Mouse (Mus musculus): ENCODE data around the gene Btbd8.

- no peak for TF ChIP-seq CTCF (IDR thresholded peaks at IDR 0.05)
- TF ChIP-seq POLR2A (IDR thresholded peaks at IDR 0.05; ENCODE audit: insufficient read depth, low read depth, low read length), result no peak
- TF ChIP-seq EP300 (IDR thresholded peaks at IDR 0.05; ENCODE audit: insufficient read depth, low read depth, low read length), result no peak
Measured at GRCm38 (mm10) chr5:107431249-107431648, 6.5 kb upstream of the Btbd8 start, which contains the start of gene Lpcat2b.
